Mouse (Mus musculus): ENCODE data around the gene Adamts16. TPM values are rescaled to one million over a fixed set of nuclear protein-coding genes. Genes with fewer than 3 reads are reported as not detected.

The Adamts16 gene
- polyA plus RNA-seq, 1 experiment: 0.04 TPM

DNA sequence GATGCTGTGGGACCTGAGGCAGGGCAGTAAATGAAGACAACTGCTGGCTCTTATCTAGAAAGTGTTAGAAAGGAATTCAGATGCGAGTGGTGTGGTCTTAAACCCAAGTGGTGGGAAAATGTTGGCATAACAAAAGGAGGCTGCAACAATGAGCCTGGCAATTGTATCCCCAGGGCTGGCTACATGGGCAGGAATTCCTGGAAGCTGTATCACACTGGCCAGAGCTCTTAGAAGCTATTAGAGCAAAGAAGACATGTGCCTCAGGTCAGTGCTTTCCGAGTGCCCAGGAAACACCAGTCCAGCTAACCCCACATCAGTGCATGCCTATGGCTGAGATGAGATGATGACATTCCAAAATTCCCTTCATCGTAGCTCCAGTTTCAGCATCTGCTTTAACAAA, 42.3 kb downstream of the Adamts16 start:
- WGBS: 77% methylated on average over 3 of the region's 3 CpGs
- TF ChIP-seq POLR2A (IDR thresholded peaks at IDR 0.05; ENCODE audit: borderline replicate concordance, extremely low read depth, low read depth, low read length): no peak
- TF ChIP-seq CTCF (IDR thresholded peaks at IDR 0.05; ENCODE audit: insufficient read depth, low read length): no peak
- Histone ChIP-seq H3K4me3 (replicated peaks; ENCODE audit: extremely low read depth, low read depth, low read length) (no peak overlapping the region), H3K4me1 (ENCODE audit: control insufficient read depth, insufficient read depth, low read length) (no peaks in the 10 kb centered on the region)
- no peak for DNase-seq

DNA sequence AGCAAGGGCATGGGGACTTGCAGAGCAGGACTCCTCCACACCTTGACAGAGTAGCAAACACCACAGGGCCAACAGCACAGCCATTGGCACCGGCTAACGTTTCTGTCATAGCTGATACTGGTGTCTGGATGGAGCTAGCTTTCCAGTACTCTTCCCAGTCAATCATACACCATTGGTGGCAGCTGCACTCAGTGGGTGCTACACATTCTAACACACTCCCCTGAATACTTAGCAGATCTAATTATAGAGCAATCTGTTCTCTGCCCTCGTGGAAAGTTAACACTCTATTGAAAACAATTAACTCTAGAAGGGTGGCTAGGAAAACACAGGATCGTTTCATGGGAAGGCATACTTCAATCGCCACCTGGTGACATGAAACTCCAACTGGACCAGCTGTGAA, 43.2 kb downstream of the Adamts16 start:
- no peak for DNase-seq
- Histone ChIP-seq H3K4me1 (ENCODE audit: control insufficient read depth, insufficient read depth, low read length) (no peaks in the 10 kb centered on the region), H3K4me3 (replicated peaks; ENCODE audit: extremely low read depth, low read depth, low read length) (no peak overlapping the region)
- 65% methylated on average over 5 of the region's 5 CpGs for WGBS
- TF ChIP-seq POLR2A (IDR thresholded peaks at IDR 0.05; ENCODE audit: borderline replicate concordance, extremely low read depth, low read depth, low read length) (no peak), CTCF (IDR thresholded peaks at IDR 0.05; ENCODE audit: insufficient read depth, low read length) (no peak)

DNA sequence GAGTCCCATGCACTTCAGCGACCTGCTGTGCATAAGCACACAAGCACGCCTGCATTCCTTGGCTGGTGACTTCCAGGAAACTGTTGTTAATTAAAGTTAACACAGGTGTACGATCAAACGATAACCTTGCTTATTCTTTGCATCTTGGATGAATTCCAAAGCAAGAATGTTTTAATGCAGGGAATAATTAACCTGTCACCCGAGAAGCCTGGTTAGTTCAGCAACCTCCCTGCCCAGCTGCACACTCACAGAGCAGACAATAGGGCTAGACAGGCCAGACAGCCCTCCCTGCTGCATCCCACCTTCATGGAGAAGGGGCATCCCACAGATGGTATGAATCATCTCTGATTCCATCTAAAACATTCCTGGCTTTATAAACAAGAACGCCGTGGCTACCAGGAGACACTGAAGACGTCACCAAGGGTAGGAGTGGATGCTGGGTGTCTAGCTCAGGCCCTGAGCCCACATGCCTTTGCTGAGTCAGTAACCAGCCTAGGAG, 47.5 kb downstream of the Adamts16 start:
- Histone ChIP-seq H3K4me3 (replicated peaks; ENCODE audit: extremely low read depth, low read depth, low read length) (no peak overlapping the region), H3K4me1 (ENCODE audit: control insufficient read depth, insufficient read depth, low read length) (no peaks in the 10 kb centered on the region)
- no peak for TF ChIP-seq CTCF (IDR thresholded peaks at IDR 0.05; ENCODE audit: insufficient read depth, low read length)
- TF ChIP-seq POLR2A (IDR thresholded peaks at IDR 0.05; ENCODE audit: borderline replicate concordance, extremely low read depth, low read depth, low read length): no peak
- DNase-seq: no peak
- 18% methylated on average over 8 of the region's 8 CpGs for WGBS

GRCm38 (mm10) chr13:70793660-70794059, 48.0 kb downstream of the Adamts16 start:
- 47% methylated on average over 4 of the region's 4 CpGs for WGBS
- TF ChIP-seq CTCF (IDR thresholded peaks at IDR 0.05; ENCODE audit: insufficient read depth, low read length) (no peak), POLR2A (IDR thresholded peaks at IDR 0.05; ENCODE audit: borderline replicate concordance, extremely low read depth, low read depth, low read length) (no peak)
- no peak overlapping the region for H3K4me3 ChIP-seq (replicated peaks; ENCODE audit: extremely low read depth, low read depth, low read length)
- H3K4me1 ChIP-seq (ENCODE audit: control insufficient read depth, insufficient read depth, low read length): no peaks in the 10 kb centered on the region
- no peak for DNase-seq

DNA sequence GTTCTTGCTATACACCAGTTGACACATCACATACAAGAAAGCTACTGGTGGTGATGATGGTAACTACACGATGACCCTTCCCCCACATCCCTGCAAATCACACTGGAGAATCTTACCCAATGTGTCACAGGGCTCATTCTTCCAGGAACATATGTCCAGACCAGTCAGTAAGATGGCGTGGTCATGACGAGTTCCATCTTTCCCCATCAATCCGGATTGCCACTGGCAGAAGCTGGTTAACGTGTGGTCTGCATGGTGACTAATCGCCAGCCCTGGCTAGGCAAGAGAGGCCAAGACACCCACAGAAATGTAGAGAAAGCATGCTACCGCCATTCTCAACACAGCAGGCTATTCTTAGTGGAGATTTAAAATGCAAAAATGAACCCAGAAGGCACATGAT, 48.7 kb downstream of the Adamts16 start:
- H3K4me3 ChIP-seq (replicated peaks; ENCODE audit: extremely low read depth, low read depth, low read length): no peak overlapping the region
- TF ChIP-seq POLR2A (IDR thresholded peaks at IDR 0.05; ENCODE audit: borderline replicate concordance, extremely low read depth, low read depth, low read length) (no peak), CTCF (IDR thresholded peaks at IDR 0.05; ENCODE audit: insufficient read depth, low read length) (no peak)
- no peak for DNase-seq
- no peaks in the 10 kb centered on the region for H3K4me1 ChIP-seq (ENCODE audit: control insufficient read depth, insufficient read depth, low read length)
- 84% methylated on average over 7 of the region's 7 CpGs for WGBS

DNA sequence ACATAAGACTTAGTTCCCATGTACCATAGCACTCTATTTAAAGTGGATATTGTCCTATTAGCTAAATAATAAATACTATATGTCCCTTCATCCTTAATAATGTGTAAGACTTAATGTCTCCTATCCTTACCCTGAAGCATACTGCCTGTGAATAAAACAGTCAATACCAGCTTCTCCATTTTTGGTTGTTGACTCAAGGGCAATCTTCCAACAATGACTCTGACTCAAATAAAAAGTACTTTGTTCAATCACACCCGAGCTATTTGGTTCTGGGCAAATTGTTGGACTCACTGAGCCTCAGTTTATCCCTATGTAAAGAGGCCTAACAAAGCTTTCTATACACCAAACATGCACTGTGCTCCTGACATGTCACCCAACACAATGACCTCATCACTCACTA, 51.8 kb downstream of the Adamts16 start:
- Histone ChIP-seq H3K4me1 (ENCODE audit: control insufficient read depth, insufficient read depth, low read length) (no peaks in the 10 kb centered on the region), H3K4me3 (replicated peaks; ENCODE audit: extremely low read depth, low read depth, low read length) (no peak overlapping the region)
- WGBS: 39% methylated on average over 1 of the region's 1 CpGs
- no peak for TF ChIP-seq CTCF (IDR thresholded peaks at IDR 0.05; ENCODE audit: insufficient read depth, low read length)
- no peak for TF ChIP-seq POLR2A (IDR thresholded peaks at IDR 0.05; ENCODE audit: borderline replicate concordance, extremely low read depth, low read depth, low read length)
- no peak for DNase-seq

DNA sequence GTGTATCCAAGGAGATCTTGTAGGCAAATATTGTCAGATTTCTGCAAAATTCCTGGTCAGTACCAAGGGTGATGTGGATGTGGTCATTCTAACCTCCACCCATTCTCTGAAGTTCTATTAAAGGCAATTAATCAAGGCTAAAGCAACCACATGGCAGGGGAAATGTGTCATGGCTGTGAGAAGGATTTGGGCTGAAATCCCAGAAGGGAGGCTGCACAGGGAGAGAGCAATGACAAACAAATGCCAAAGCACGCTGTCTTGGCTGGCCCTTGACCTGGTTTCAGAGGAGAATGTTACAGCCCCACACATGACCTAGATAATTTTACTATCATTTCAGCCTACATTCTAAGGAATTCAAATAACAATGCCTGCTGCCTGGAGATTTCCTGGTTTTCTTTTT, 52.6 kb downstream of the Adamts16 start:
- WGBS: 17% methylated on average over 1 of the region's 1 CpGs
- no peak for DNase-seq
- no peaks in the 10 kb centered on the region for H3K4me1 ChIP-seq (ENCODE audit: control insufficient read depth, insufficient read depth, low read length)
- TF ChIP-seq POLR2A (IDR thresholded peaks at IDR 0.05; ENCODE audit: borderline replicate concordance, extremely low read depth, low read depth, low read length): no peak
- H3K4me3 ChIP-seq (replicated peaks; ENCODE audit: extremely low read depth, low read depth, low read length): no peak overlapping the region

GRCm38 (mm10) chr13:70785078-70785477, 56.5 kb downstream of the Adamts16 start:
- DNase-seq: no peak
- Histone ChIP-seq H3K4me3 (replicated peaks; ENCODE audit: extremely low read depth, low read depth, low read length) (no peak overlapping the region), H3K4me1 (ENCODE audit: control insufficient read depth, insufficient read depth, low read length) (no peaks in the 10 kb centered on the region)
- WGBS: 74% methylated on average over 2 of the region's 2 CpGs
- no peak for TF ChIP-seq CTCF (IDR thresholded peaks at IDR 0.05; ENCODE audit: insufficient read depth, low read length)
- no peak for TF ChIP-seq POLR2A (IDR thresholded peaks at IDR 0.05; ENCODE audit: borderline replicate concordance, extremely low read depth, low read depth, low read length)

- H3K4me1 ChIP-seq (ENCODE audit: control insufficient read depth, insufficient read depth, low read length): no peaks in the 10 kb centered on the region
- TF ChIP-seq POLR2A (IDR thresholded peaks at IDR 0.05; ENCODE audit: borderline replicate concordance, extremely low read depth, low read depth, low read length) (no peak), CTCF (IDR thresholded peaks at IDR 0.05; ENCODE audit: insufficient read depth, low read length) (no peak)
- 51% methylated on average over 5 of the region's 5 CpGs for WGBS
- no peak for DNase-seq
- no peak overlapping the region for H3K4me3 ChIP-seq (replicated peaks; ENCODE audit: extremely low read depth, low read depth, low read length)
These were observed 57.5 kb downstream of the Adamts16 start for GRCm38 (mm10) chr13:70784126-70784525.

DNA sequence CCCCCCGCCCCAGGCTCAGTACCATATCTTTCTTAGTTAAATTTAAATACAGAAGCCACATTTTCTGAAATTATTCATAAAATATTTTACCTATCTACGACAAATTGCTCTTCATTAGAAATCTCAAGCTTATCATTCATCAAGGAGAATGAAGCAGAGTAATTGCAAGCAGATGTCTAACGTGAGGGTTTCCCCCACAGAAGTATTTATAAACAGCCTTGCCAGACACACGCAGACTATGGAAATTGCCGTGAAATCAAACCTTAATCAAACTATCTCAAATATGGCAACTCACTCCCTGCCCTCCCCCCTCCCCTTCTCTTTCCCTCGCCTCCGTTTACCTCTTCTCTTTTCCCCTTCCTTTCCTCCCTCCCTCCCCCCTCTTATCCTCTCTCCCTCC, 61.8 kb downstream of the Adamts16 start:
- no peak for DNase-seq
- Histone ChIP-seq H3K4me3 (replicated peaks; ENCODE audit: extremely low read depth, low read depth, low read length) (no peak overlapping the region), H3K4me1 (ENCODE audit: control insufficient read depth, insufficient read depth, low read length) (no peaks in the 10 kb centered on the region)
- 34% methylated on average over 7 of the region's 7 CpGs for WGBS
- no peak for TF ChIP-seq POLR2A (IDR thresholded peaks at IDR 0.05; ENCODE audit: borderline replicate concordance, extremely low read depth, low read depth, low read length)
- no peak for TF ChIP-seq CTCF (IDR thresholded peaks at IDR 0.05; ENCODE audit: insufficient read depth, low read length)
